Comparison of ENCODE assay signal across 10 mouse cellular contexts in the genomic region with DNA sequence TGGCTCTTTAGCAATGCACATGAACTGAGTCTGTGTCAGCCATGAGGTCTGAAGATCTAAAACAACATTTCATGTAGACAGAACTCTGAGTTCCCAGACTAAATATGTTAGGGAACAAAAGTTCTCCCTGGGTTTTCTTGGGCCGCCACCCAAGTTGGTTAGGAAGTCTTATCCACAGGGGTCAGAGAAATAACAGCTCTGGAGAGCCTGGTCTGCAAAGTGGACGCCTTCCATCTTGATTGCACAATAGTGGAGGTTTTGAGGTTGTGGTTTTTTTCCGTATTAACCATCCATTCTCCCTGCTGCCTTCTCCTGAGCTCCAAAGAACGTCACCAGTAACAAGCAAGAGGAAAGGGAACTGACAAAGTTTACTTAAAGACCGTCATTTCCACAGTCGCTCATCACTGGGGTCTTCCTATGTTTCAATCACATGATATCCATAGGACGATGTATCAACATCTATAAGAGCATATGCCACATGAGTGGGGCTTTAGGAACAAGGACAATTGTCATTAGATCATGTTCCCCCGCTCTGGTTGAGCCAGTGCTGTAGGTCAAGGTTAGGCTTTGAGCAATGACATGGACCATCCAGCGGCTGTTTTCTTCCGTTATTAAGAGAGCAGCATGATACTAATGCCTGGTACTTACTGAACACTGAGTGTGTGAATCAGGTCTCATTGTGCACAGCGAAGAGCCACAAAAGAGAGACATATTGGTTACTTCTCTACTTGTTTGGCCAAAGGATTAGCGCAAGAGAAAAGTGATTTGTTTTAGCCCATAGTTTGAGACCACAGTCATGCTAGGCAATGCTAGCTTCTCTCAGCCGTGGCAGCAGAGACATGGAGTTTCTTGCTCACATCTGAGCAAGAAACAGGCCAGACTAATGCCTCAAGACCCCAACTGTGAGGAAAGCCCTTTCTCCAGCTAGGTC.
DNase-seq lines count a peak whose midpoint lies in the region; ATAC-seq lines count a peak whose summit lies in the region.
"Had no signal": no experiment of that assay in that cellular context is flagged by ENCODE, and none has a peak within 500 bp of the region (broad histone marks: within the 10 kb centered on the region; RNA-seq: fewer than 3 reads in every experiment).

No protein-coding gene starts in this region.

- H3K9me3 ChIP-seq in embryonic facial prominence, embryonic 14.5 days (ENCODE audit: control insufficient read depth, low read length): 0 out of 2 replicates have a peak, but pooled peaks cover 6% of the 10 kb centered on the region
- H3K9me3 ChIP-seq in embryonic facial prominence, embryonic 10.5 days: peaks cover 15% of the 10 kb centered on the region
- peaks cover 4% of the 10 kb centered on the region; the same call in 1 of the 2 replicates for H3K9me3 ChIP-seq in intestine, embryonic 16.5 days (ENCODE audit: control insufficient read depth, low read length)

- WGBS in embryonic facial prominence, embryonic 14.5 days: 86% methylated on average over 13 of the region's 13 CpGs
- 90% methylated on average over 13 of the region's 13 CpGs for WGBS in embryonic facial prominence, embryonic 10.5 days
- 86% methylated on average over 13 of the region's 13 CpGs for WGBS in intestine, embryonic 16.5 days

- no peaks in the 10 kb centered on the region for H3K4me1 ChIP-seq in embryonic facial prominence, embryonic 14.5 days (ENCODE audit: control insufficient read depth, insufficient read depth, low read length)
- H3K4me1 ChIP-seq in embryonic facial prominence, embryonic 10.5 days: no peaks in the 10 kb centered on the region
- no peaks in the 10 kb centered on the region for H3K4me1 ChIP-seq in intestine, embryonic 16.5 days (ENCODE audit: control insufficient read depth, insufficient read depth, low read length)

- no peak overlapping the region for H3K9ac ChIP-seq in embryonic facial prominence, embryonic 14.5 days (ENCODE audit: low read depth, low read length)
- H3K9ac ChIP-seq in intestine, embryonic 16.5 days (ENCODE audit: low read depth, low read length): no peak overlapping the region
- H3K9ac ChIP-seq: heart, embryonic 13.5 days had no signal

- no peaks in the 10 kb centered on the region for H3K27me3 ChIP-seq in embryonic facial prominence, embryonic 14.5 days (replicated peaks; ENCODE audit: control insufficient read depth, insufficient read depth, low read length)
- no peaks in the 10 kb centered on the region for H3K27me3 ChIP-seq in embryonic facial prominence, embryonic 10.5 days (replicated peaks; ENCODE audit: low read depth, poor library complexity, severe bottlenecking)
- H3K27me3 ChIP-seq in intestine, embryonic 16.5 days (replicated peaks; ENCODE audit: control insufficient read depth, insufficient read depth, low read length): no peaks in the 10 kb centered on the region
- H3K27me3 ChIP-seq: heart, embryonic 13.5 days had no signal

- H3K4me3 ChIP-seq in embryonic facial prominence, embryonic 14.5 days (ENCODE audit: low read depth, low read length): no peak overlapping the region
- no peak overlapping the region for H3K4me3 ChIP-seq in embryonic facial prominence, embryonic 10.5 days
- H3K4me3 ChIP-seq in intestine, embryonic 16.5 days (ENCODE audit: low read length): no peak overlapping the region
- H3K4me3 ChIP-seq: heart, embryonic 13.5 days had no signal

- peak; percentile 14 for DNase-seq in embryonic facial prominence, embryonic 14.5 days (ENCODE audit: low spot score)
- no peak for DNase-seq in embryonic facial prominence, embryonic 10.5 days (ENCODE audit: low spot score)
- DNase-seq in adrenal gland, adult 18-20 months (ENCODE audit: low spot score in 2 of 2): peak; percentile 10 to 34
- peak; percentile 62 to 76 for DNase-seq in heart, postnatal 14 days
- DNase-seq in lung, postnatal 14 days: peak; percentile 75
- DNase-seq in thymus, postnatal 25 days: no peak
- DNase-seq: thymus, postnatal 14 days had no signal

- no peak overlapping the region for H3K4me2 ChIP-seq in embryonic facial prominence, embryonic 14.5 days (ENCODE audit: low read depth, low read length)
- no peak overlapping the region for H3K4me2 ChIP-seq in intestine, embryonic 16.5 days (ENCODE audit: low read depth, low read length)
- H3K4me2 ChIP-seq: heart, embryonic 13.5 days had no signal

- intact Hi-C loops in heart, postnatal 14 days (cut with DNase I): no loop called here

- H3K27ac ChIP-seq in embryonic facial prominence, embryonic 14.5 days (replicated peaks; ENCODE audit: low read depth, low read length): no peak overlapping the region
- no peak overlapping the region for H3K27ac ChIP-seq in embryonic facial prominence, embryonic 10.5 days (replicated peaks)
- no peak overlapping the region for H3K27ac ChIP-seq in intestine, embryonic 16.5 days (ENCODE audit: low read length)
- H3K27ac ChIP-seq: heart, embryonic 13.5 days had no signal

- ATAC-seq in embryonic facial prominence, embryonic 14.5 days (ENCODE audit: low read depth): no peak
- ATAC-seq in intestine, embryonic 16.5 days: no peak
- no peak for ATAC-seq in cerebellum, adult (ENCODE audit: insufficient number of reproducible peaks, low FRiP score, low TSS enrichment)

- no peaks in the 10 kb centered on the region for H3K36me3 ChIP-seq in embryonic facial prominence, embryonic 14.5 days (ENCODE audit: control insufficient read depth, insufficient read depth, low read length)
- H3K36me3 ChIP-seq in embryonic facial prominence, embryonic 10.5 days (replicated peaks): peaks cover 5% of the 10 kb centered on the region; the same call in 1 of the 2 replicates
- H3K36me3 ChIP-seq in intestine, embryonic 16.5 days (ENCODE audit: control insufficient read depth, insufficient read depth, low read length): no peaks in the 10 kb centered on the region
- H3K36me3 ChIP-seq: heart, embryonic 13.5 days had no signal

Comparison
In these comparisons a context has a peak if more than half of its experiments do, and no peak if none do; other contexts are left out.
1. DNase-seq: peak in embryonic facial prominence, embryonic 14.5 days (single experiment), adrenal gland, adult 18-20 months (2 of 2), heart, postnatal 14 days (2 of 2) and lung, postnatal 14 days (single experiment); none in embryonic facial prominence, embryonic 10.5 days (single experiment) and thymus, postnatal 25 days (single experiment).